Mouse (Mus musculus): ENCODE data around the gene Map2k6. TPM values are rescaled to one million over a fixed set of nuclear protein-coding genes. Genes with fewer than 3 reads are reported as not detected.

Map2k6 gene
- polyA plus RNA-seq, 1 experiment = 11.1 TPM

DNA sequence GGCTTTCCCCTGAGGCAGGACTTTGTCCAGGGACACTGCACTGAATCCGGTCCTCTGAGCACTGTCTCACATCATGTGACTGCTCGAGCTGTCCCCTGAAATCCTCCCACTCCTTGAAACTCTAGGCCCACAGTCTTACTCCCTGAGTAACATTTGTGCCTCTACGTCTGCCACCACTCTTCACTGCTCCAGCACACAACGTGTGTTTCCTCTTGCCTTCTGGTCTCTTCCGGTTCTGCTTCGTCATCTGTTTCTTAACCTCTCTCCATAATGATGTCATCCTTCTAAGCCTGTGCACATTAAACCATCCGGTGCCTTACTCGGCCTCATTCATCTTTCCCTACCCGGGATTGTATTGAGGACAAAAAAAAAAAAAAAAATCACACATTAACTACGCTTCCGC lies 28.2 kb downstream of the Map2k6 start:
- H3K27ac ChIP-seq (replicated peaks; ENCODE audit: low read depth, low read length) = peak overlapping the region; percentile 12
- 0 out of 2 replicates have a peak, but pooled peaks cover 4% of the 10 kb centered on the region for H3K4me1 ChIP-seq (ENCODE audit: control insufficient read depth, insufficient read depth, insufficient read length, low read length)
- peak overlapping the region; percentile 14; the same call in 1 of the 2 replicates for H3K4me3 ChIP-seq (ENCODE audit: insufficient read depth, low read depth, low read length)

- Histone ChIP-seq H3K4me1 (ENCODE audit: control insufficient read depth, insufficient read depth, insufficient read length, low read length) (0 out of 2 replicates have a peak, but pooled peaks cover 4% of the 10 kb centered on the region), H3K4me3 (ENCODE audit: insufficient read depth, low read depth, low read length) (no peak overlapping the region), H3K27ac (replicated peaks; ENCODE audit: low read depth, low read length) (no peak overlapping the region)
Measured at GRCm38 (mm10) chr11:110428999-110429398, 30.1 kb downstream of the Map2k6 start.

DNA sequence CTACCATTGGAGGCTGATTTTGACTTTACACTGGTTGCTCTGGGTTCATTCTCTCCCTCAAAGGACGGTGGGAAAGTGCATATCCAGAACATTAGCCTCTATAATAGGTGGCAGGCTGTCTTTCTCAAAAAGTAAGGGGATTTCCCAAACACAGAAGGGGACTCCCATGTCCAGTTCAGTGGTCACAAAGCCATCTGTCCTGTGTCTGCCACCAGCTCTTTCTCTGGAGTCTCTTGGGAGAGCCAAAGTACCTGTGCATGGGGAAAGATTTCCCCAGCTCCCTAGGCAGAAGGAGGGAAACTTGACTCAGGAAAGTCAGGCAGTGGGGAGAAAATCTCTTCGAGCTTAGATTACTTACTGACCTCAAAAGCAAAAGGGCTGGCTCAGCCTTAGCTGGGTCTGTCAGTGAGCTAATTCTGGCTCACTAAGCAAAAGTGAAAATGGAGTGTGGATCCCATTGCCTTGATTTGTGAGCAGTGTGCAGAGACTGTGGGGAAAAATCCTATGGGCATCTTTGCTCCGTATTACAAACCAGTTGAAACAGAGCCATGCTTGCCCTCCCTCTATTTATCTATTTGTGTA lies 31.0 kb downstream of the Map2k6 start:
- Histone ChIP-seq H3K4me3 (ENCODE audit: insufficient read depth, low read depth, low read length) (no peak overlapping the region), H3K4me1 (ENCODE audit: control insufficient read depth, insufficient read depth, insufficient read length, low read length) (0 out of 2 replicates have a peak, but pooled peaks cover 4% of the 10 kb centered on the region), H3K27ac (replicated peaks; ENCODE audit: low read depth, low read length) (no peak overlapping the region)

DNA sequence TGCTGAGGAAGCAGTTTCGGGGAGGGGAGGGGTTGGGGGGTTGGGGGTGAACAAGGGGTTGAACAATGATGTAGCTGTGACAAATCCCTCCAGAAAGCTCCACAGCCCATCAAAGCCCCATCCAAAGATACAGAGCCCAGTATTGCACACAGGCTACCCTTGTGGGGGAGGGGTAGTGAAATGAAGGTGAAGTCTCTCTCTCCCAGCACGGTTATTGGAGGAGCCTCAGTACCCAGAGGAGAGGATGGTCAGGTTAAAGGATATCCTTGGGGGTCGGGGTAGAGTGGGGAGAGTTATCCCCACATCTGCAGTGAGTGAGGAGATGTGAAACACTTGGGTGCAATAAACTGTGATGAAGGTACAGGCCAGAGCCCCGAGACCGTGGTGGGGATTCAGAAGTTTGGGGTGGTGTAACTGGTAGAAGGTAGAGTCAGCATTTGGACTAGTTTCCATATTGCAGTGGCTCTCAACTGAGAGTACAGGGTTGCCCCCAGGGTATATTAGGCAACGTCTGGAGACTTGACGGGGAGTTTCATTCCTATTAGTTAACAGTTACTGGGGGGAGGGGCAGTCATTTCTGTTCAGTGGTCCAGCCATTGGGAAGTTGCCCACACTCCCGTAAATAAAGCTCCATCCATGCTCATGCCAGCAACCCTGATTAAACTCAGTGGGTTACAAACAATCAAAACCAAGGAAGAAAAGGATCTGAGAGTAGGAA lies 37.1 kb downstream of the Map2k6 start:
- Histone ChIP-seq H3K27ac (replicated peaks; ENCODE audit: low read depth, low read length) (no peak overlapping the region), H3K4me1 (ENCODE audit: control insufficient read depth, insufficient read depth, insufficient read length, low read length) (peaks cover 6% of the 10 kb centered on the region), H3K4me3 (ENCODE audit: insufficient read depth, low read depth, low read length) (no peak overlapping the region)

GRCm38 (mm10) chr11:110436998-110437397 lies 38.1 kb downstream of the Map2k6 start:
- Histone ChIP-seq H3K4me3 (ENCODE audit: insufficient read depth, low read depth, low read length) (no peak overlapping the region), H3K27ac (replicated peaks; ENCODE audit: low read depth, low read length) (no peak overlapping the region), H3K4me1 (ENCODE audit: control insufficient read depth, insufficient read depth, insufficient read length, low read length) (peaks cover 6% of the 10 kb centered on the region)

- Histone ChIP-seq H3K4me1 (ENCODE audit: control insufficient read depth, insufficient read depth, insufficient read length, low read length) (peaks cover 6% of the 10 kb centered on the region), H3K4me3 (ENCODE audit: insufficient read depth, low read depth, low read length) (no peak overlapping the region), H3K27ac (replicated peaks; ENCODE audit: low read depth, low read length) (no peak overlapping the region)
Measured at GRCm38 (mm10) chr11:110438135-110438534, 39.2 kb downstream of the Map2k6 start.

GRCm38 (mm10) chr11:110438700-110439296 lies 39.9 kb downstream of the Map2k6 start:
- Histone ChIP-seq H3K4me1 (ENCODE audit: control insufficient read depth, insufficient read depth, insufficient read length, low read length) (peaks cover 6% of the 10 kb centered on the region), H3K4me3 (ENCODE audit: insufficient read depth, low read depth, low read length) (no peak overlapping the region), H3K27ac (replicated peaks; ENCODE audit: low read depth, low read length) (no peak overlapping the region)

- Histone ChIP-seq H3K4me1 (ENCODE audit: control insufficient read depth, insufficient read depth, insufficient read length, low read length) (peaks cover 6% of the 10 kb centered on the region), H3K4me3 (ENCODE audit: insufficient read depth, low read depth, low read length) (no peak overlapping the region), H3K27ac (replicated peaks; ENCODE audit: low read depth, low read length) (no peak overlapping the region)
Measured at GRCm38 (mm10) chr11:110439354-110439753, 40.4 kb downstream of the Map2k6 start.

DNA sequence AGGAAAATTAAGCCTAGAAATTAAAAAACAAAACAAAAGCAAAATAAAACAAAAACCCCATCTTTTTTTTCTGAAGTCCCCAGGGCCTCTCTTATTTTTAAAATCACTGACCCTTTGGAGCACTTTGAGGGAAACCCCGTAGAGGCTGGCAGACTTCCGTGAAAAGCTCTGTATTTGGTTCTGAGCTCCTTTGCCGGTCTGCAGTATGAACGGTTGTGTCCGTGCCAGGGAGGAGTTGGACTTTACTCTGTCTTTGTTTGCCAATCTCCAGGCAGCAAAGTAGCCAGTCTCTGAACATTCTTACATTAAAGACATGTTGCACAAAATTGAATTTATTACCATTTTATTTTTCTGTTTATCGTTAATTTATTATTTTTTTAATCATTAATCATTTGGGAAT lies 45.7 kb downstream of the Map2k6 start:
- H3K4me3 ChIP-seq (ENCODE audit: insufficient read depth, low read depth, low read length) = no peak overlapping the region
- H3K4me1 ChIP-seq (ENCODE audit: control insufficient read depth, insufficient read depth, insufficient read length, low read length) = peaks cover 8% of the 10 kb centered on the region
- no peak overlapping the region for H3K27ac ChIP-seq (replicated peaks; ENCODE audit: low read depth, low read length)

DNA sequence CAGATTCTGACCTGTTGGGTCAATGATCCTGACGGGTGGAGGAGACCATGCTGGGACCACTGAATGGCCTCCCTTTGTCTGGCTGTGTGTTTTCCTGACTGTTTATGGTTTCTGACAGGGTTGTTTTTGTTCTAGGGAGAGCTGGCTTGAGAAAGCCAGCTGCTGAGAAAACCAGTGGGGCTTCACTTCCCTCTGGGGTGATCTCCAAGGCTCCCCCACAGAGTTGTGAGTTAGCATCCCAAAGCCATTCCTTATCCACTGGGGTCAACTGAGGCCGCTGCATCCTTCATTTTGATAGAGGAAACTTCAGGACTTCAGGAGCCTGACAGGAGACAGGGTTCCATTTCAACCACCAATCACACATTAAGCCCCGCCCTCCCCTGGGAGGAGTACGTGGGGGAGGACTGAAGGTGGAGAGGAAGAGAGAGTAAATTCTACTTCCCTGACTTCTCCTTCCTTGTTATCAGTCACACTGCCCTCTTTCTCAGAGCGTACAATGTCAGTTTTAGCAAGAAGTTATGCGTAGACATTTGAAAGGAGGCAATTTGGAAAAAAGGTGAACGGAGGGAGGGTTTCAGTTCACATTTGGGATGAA lies 49.3 kb downstream of the Map2k6 start:
- peaks cover 18% of the 10 kb centered on the region for H3K4me1 ChIP-seq (ENCODE audit: control insufficient read depth, insufficient read depth, insufficient read length, low read length)
- H3K27ac ChIP-seq (replicated peaks; ENCODE audit: low read depth, low read length) = no peak overlapping the region
- peak overlapping the region; percentile 25; the same call in 1 of the 2 replicates for H3K4me3 ChIP-seq (ENCODE audit: insufficient read depth, low read depth, low read length)

- Histone ChIP-seq H3K4me1 (ENCODE audit: control insufficient read depth, insufficient read depth, insufficient read length, low read length) (peaks cover 20% of the 10 kb centered on the region), H3K27ac (replicated peaks; ENCODE audit: low read depth, low read length) (no peak overlapping the region), H3K4me3 (ENCODE audit: insufficient read depth, low read depth, low read length) (peak overlapping the region; percentile 25)
Measured at GRCm38 (mm10) chr11:110448726-110449161, 49.8 kb downstream of the Map2k6 start.

- peaks cover 20% of the 10 kb centered on the region for H3K4me1 ChIP-seq (ENCODE audit: control insufficient read depth, insufficient read depth, insufficient read length, low read length)
- H3K27ac ChIP-seq (replicated peaks; ENCODE audit: low read depth, low read length) = no peak overlapping the region
- H3K4me3 ChIP-seq (ENCODE audit: insufficient read depth, low read depth, low read length) = peak overlapping the region; percentile 25; the same call in 1 of the 2 replicates
Measured at GRCm38 (mm10) chr11:110449183-110449582, 50.3 kb downstream of the Map2k6 start.

GRCm38 (mm10) chr11:110450091-110450757 lies 51.3 kb downstream of the Map2k6 start:
- no peak overlapping the region for H3K4me3 ChIP-seq (ENCODE audit: insufficient read depth, low read depth, low read length)
- H3K4me1 ChIP-seq (ENCODE audit: control insufficient read depth, insufficient read depth, insufficient read length, low read length) = peaks cover 20% of the 10 kb centered on the region
- no peak overlapping the region for H3K27ac ChIP-seq (replicated peaks; ENCODE audit: low read depth, low read length)

GRCm38 (mm10) chr11:110450758-110451121 lies 51.8 kb downstream of the Map2k6 start:
- Histone ChIP-seq H3K27ac (replicated peaks; ENCODE audit: low read depth, low read length) (no peak overlapping the region), H3K4me3 (ENCODE audit: insufficient read depth, low read depth, low read length) (no peak overlapping the region), H3K4me1 (ENCODE audit: control insufficient read depth, insufficient read depth, insufficient read length, low read length) (peaks cover 20% of the 10 kb centered on the region)

DNA sequence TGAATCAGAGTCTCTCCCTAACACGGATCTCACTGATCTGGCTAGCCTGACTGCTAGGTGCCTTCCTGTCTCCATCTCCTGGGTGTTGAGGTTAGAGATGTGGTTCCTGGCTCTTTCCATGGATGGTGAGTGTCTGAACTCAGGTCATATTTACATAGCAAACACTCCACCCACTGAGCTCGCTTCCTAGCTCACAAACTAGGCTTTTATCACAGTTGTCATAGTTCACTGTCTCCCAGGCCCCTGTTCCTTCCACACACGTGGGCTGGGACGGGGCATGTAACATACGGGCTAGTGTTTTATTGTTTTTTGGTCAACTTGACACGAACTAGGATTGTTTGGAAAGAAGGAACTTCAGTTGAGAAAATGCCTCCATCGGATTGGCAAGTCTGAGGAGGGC lies 52.7 kb downstream of the Map2k6 start:
- H3K4me1 ChIP-seq (ENCODE audit: control insufficient read depth, insufficient read depth, insufficient read length, low read length) = peaks cover 20% of the 10 kb centered on the region
- no peak overlapping the region for H3K27ac ChIP-seq (replicated peaks; ENCODE audit: low read depth, low read length)
- no peak overlapping the region for H3K4me3 ChIP-seq (ENCODE audit: insufficient read depth, low read depth, low read length)
